Mouse (Mus musculus) MEL (cell line): ENCODE measurements around the gene Zfand6. TPM values are rescaled to one million over a fixed set of nuclear protein-coding genes. Genes with fewer than 3 reads are reported as not detected.

Source experiments
- DNase-seq: peaks from one replicate; pipeline ENCODE4 v3.0.0; 2011; ENCODE audit warnings: low read depth, low spot score
- H3K27ac ChIP-seq: 2 replicates; pipeline ENCODE4 v1.5.1; 2012; ENCODE audit warnings: low read depth, mild to moderate bottlenecking, control low read depth, low read length, moderate library complexity; ENCODE audit not compliant: control insufficient read depth
- H3K27me3 ChIP-seq, 2 experiments: fragments of 150-350 bp in 1 of 2; sonication (generic) in 1 of 2; 2 replicates each; pipeline ENCODE4 v1.6.1; 2012; ENCODE audit warnings: low read length in 2 of 2, mild to moderate bottlenecking in 2 of 2, improper control_type of control experiment in 1 of 2, moderate library complexity in 1 of 2; ENCODE audit not compliant: insufficient read depth in 2 of 2, control insufficient read depth in 1 of 2
- H3K36me3 ChIP-seq, 2 experiments: 2 replicates each; pipeline ENCODE4 v1.6.1; 2012 to 2014; ENCODE audit warnings: low read length in 2 of 2, improper control_type of control experiment in 1 of 2, inconsistent platforms in 1 of 2, mild to moderate bottlenecking in 1 of 2; ENCODE audit not compliant: insufficient read depth in 2 of 2, control insufficient read depth in 1 of 2
- H3K4me1 ChIP-seq, 2 experiments: fragments of 150-350 bp in 1 of 2; sonication (generic) in 1 of 2; 2 replicates each; pipeline ENCODE4 v1.6.1; 2012; ENCODE audit warnings: low read length in 2 of 2, improper control_type of control experiment in 1 of 2, mild to moderate bottlenecking in 1 of 2; ENCODE audit not compliant: insufficient read depth in 2 of 2, control insufficient read depth in 1 of 2
- H3K4me3 ChIP-seq, 2 experiments: fragments of 150-350 bp in 1 of 2; sonication (generic) in 1 of 2; 2 replicates each; pipeline ENCODE4 v1.5.1; 2012; ENCODE audit warnings: low read depth in 2 of 2, low read length in 2 of 2, mild to moderate bottlenecking in 2 of 2, moderate library complexity in 2 of 2, control low read depth in 1 of 2, improper control_type of control experiment in 1 of 2; ENCODE audit not compliant: control insufficient read depth in 1 of 2, insufficient read depth in 1 of 2
- H3K79me2 ChIP-seq: 2 replicates; pipeline ENCODE4 v1.6.1; 2012; ENCODE audit warnings: mild to moderate bottlenecking, low read length, moderate library complexity; ENCODE audit not compliant: control insufficient read depth, poor library complexity, insufficient read depth
- H3K9ac ChIP-seq: 2 replicates; pipeline ENCODE4 v1.6.1; 2012; ENCODE audit warnings: low read depth, mild to moderate bottlenecking, control low read depth, low read length, moderate library complexity; ENCODE audit not compliant: control insufficient read depth, poor library complexity, severe bottlenecking
- H3K9me3 ChIP-seq: fragments of 150-350 bp; sonication (generic); replicated peaks from 2 replicates; pipeline ENCODE4 v1.6.1; 2012; ENCODE audit warnings: mild to moderate bottlenecking, low read length, improper control_type of control experiment, moderate library complexity; ENCODE audit not compliant: insufficient read depth
- BHLHE40 ChIP-seq: IDR thresholded peaks from 2 replicates; pipeline ENCODE4 v1.6.1; 2012; ENCODE audit warnings: low read depth, mild to moderate bottlenecking, inconsistent platforms, low read length, improper control_type of control experiment, borderline replicate concordance
- CHD1 ChIP-seq: IDR thresholded peaks from 2 replicates; pipeline ENCODE4 v1.6.1; 2012; ENCODE audit warnings: low read depth, mild to moderate bottlenecking, inconsistent platforms, low read length, improper control_type of control experiment
- CHD2 ChIP-seq: IDR thresholded peaks from 2 replicates; pipeline ENCODE4 v1.6.1; 2011; ENCODE audit warnings: low read length, improper control_type of control experiment
- CTCF ChIP-seq, 3 experiments: IDR thresholded peaks in 2 of 3; conservative IDR thresholded peaks in 1 of 3; 2 replicates each; pipeline ENCODE4 v1.5.1; 2011 to 2012; ENCODE audit warnings: low read length in 3 of 3, low read depth in 2 of 3, mild to moderate bottlenecking in 2 of 3, improper control_type of control experiment in 1 of 3, inconsistent platforms in 1 of 3, mixed read lengths in 1 of 3, moderate library complexity in 1 of 3; ENCODE audit not compliant: control insufficient read depth in 1 of 3, insufficient read depth in 1 of 3, poor library complexity in 1 of 3, severe bottlenecking in 1 of 3
- ELF1 ChIP-seq: IDR thresholded peaks from 2 replicates; pipeline ENCODE4 v1.6.1; 2014; ENCODE audit warnings: low read depth, mild to moderate bottlenecking, inconsistent platforms, low read length, improper control_type of control experiment, moderate library complexity
- GABPA ChIP-seq: IDR thresholded peaks from 2 replicates; pipeline ENCODE4 v1.6.1; 2012; ENCODE audit warnings: low read depth, mild to moderate bottlenecking, inconsistent platforms, low read length, improper control_type of control experiment, moderate library complexity
- GATA1 ChIP-seq: IDR thresholded peaks from 2 replicates; pipeline ENCODE4 v1.6.1; 2011; ENCODE audit warnings: low read depth, low read length, improper control_type of control experiment
- JUND ChIP-seq: IDR thresholded peaks from 2 replicates; pipeline ENCODE4 v1.6.1; 2011; ENCODE audit warnings: low read depth, mild to moderate bottlenecking, improper control_type of control experiment, low read length
- KAT2A ChIP-seq: conservative IDR thresholded peaks from 2 replicates; pipeline ENCODE4 v1.6.1; 2012; ENCODE audit warnings: low read depth, low read length, improper control_type of control experiment, inconsistent platforms
- MAFK ChIP-seq: IDR thresholded peaks from 2 replicates; pipeline ENCODE4 v1.6.1; 2011; ENCODE audit warnings: low read depth, mild to moderate bottlenecking, low read length, improper control_type of control experiment, borderline replicate concordance
- MAZ ChIP-seq: IDR thresholded peaks from 2 replicates; pipeline ENCODE4 v1.6.1; 2012; ENCODE audit warnings: low read depth, mild to moderate bottlenecking, inconsistent platforms, low read length, improper control_type of control experiment
- MEF2A ChIP-seq: IDR thresholded peaks from 2 replicates; pipeline ENCODE4 v1.6.1; 2014; ENCODE audit warnings: low read depth, mild to moderate bottlenecking, inconsistent platforms, low read length, improper control_type of control experiment; ENCODE audit not compliant: poor library complexity, insufficient replicate concordance, severe bottlenecking; ENCODE audit errors: extremely low read depth
- MYB ChIP-seq: IDR thresholded peaks from 2 replicates; pipeline ENCODE4 v1.6.1; 2011; ENCODE audit warnings: mild to moderate bottlenecking, low read depth, low read length, improper control_type of control experiment
- MYC ChIP-seq: IDR thresholded peaks from 2 replicates; pipeline ENCODE4 v1.6.1; 2011; ENCODE audit warnings: low read depth, mild to moderate bottlenecking, low read length, improper control_type of control experiment, moderate library complexity
- POLR2A ChIP-seq, 2 experiments: IDR thresholded peaks; 2 replicates each; pipeline ENCODE4 v1.6.1; 2011 to 2012; ENCODE audit warnings: low read length in 2 of 2, mild to moderate bottlenecking in 2 of 2, control low read depth in 1 of 2, improper control_type of control experiment in 1 of 2, low read depth in 1 of 2, moderate library complexity in 1 of 2; ENCODE audit not compliant: control insufficient read depth in 1 of 2, insufficient read depth in 1 of 2, poor library complexity in 1 of 2
- POLR2AphosphoS5 ChIP-seq: IDR thresholded peaks from 2 replicates; pipeline ENCODE4 v1.6.1; 2012; ENCODE audit warnings: low read depth, borderline replicate concordance, mild to moderate bottlenecking, inconsistent platforms, low read length, moderate library complexity, mixed read lengths
- RAD21 ChIP-seq: IDR thresholded peaks from 2 replicates; pipeline ENCODE4 v1.6.1; 2011; ENCODE audit warnings: mild to moderate bottlenecking, low read depth, low read length, improper control_type of control experiment
- RCOR1 ChIP-seq: IDR thresholded peaks from 2 replicates; pipeline ENCODE4 v1.6.1; 2012; ENCODE audit warnings: low read depth, mild to moderate bottlenecking, inconsistent platforms, low read length, improper control_type of control experiment
- SIN3A ChIP-seq: IDR thresholded peaks from 2 replicates; pipeline ENCODE4 v1.6.1; 2012; ENCODE audit warnings: low read length, improper control_type of control experiment, inconsistent platforms
- SMC3 ChIP-seq: IDR thresholded peaks from 2 replicates; pipeline ENCODE4 v1.6.1; 2011; ENCODE audit warnings: low read depth, low read length, improper control_type of control experiment
- TAL1 ChIP-seq: IDR thresholded peaks from 2 replicates; pipeline ENCODE4 v1.6.1; 2012; ENCODE audit warnings: mild to moderate bottlenecking, inconsistent platforms, low read length, moderate library complexity, mixed read lengths
- TBP ChIP-seq: IDR thresholded peaks from 2 replicates; pipeline ENCODE4 v1.8.0; 2011; ENCODE audit warnings: low read depth, low read length, improper control_type of control experiment
- UBTF ChIP-seq: IDR thresholded peaks from 2 replicates; pipeline ENCODE4 v1.6.1; 2012; ENCODE audit warnings: low read depth, mild to moderate bottlenecking, inconsistent platforms, low read length, improper control_type of control experiment, moderate library complexity, borderline replicate concordance; ENCODE audit not compliant: insufficient read depth
- USF1 ChIP-seq: IDR thresholded peaks from 2 replicates; pipeline ENCODE4 v1.6.1; 2014; ENCODE audit warnings: low read depth, mild to moderate bottlenecking, inconsistent platforms, low read length, improper control_type of control experiment, moderate library complexity
- USF2 ChIP-seq, 2 experiments: IDR thresholded peaks; 2 replicates each; pipeline ENCODE4 v1.6.1; 2011 to 2012; ENCODE audit warnings: improper control_type of control experiment in 2 of 2, low read length in 2 of 2, borderline replicate concordance in 1 of 2, inconsistent platforms in 1 of 2, low read depth in 1 of 2, mild to moderate bottlenecking in 1 of 2; ENCODE audit not compliant: insufficient read depth in 1 of 2
- ZNF384 ChIP-seq: IDR thresholded peaks from 2 replicates; pipeline ENCODE4 v1.6.1; 2012; ENCODE audit warnings: low read depth, mild to moderate bottlenecking, inconsistent platforms, low read length, improper control_type of control experiment
- polyA plus RNA-seq, 2 experiments: library from polyadenylated mRNA; stranded (reverse) in 1 of 2; unstranded in 1 of 2; fragments of >175 nt in 1 of 2; fragments of >200 nt in 1 of 2; gene quantifications; 2 replicates each; pipeline versions ENCODE4 v1.2.1 to v1.2.4; 2012; ENCODE audit warnings: low replicate concordance in 2 of 2, low read depth in 1 of 2; ENCODE audit not compliant: insufficient read length in 2 of 2, insufficient read depth in 1 of 2, missing spikeins in 1 of 2
- total RNA-seq: library from RNA; depleted of rRNA; stranded (reverse); fragments of 300-350 nt; gene quantifications from 2 replicates; pipeline ENCODE4 v1.2.3, GENCODE M21; 2012

Gene Zfand6
- total and polyA plus RNA-seq, 3 experiments: 20.3 to 315 (median 39.9) TPM

DNA sequence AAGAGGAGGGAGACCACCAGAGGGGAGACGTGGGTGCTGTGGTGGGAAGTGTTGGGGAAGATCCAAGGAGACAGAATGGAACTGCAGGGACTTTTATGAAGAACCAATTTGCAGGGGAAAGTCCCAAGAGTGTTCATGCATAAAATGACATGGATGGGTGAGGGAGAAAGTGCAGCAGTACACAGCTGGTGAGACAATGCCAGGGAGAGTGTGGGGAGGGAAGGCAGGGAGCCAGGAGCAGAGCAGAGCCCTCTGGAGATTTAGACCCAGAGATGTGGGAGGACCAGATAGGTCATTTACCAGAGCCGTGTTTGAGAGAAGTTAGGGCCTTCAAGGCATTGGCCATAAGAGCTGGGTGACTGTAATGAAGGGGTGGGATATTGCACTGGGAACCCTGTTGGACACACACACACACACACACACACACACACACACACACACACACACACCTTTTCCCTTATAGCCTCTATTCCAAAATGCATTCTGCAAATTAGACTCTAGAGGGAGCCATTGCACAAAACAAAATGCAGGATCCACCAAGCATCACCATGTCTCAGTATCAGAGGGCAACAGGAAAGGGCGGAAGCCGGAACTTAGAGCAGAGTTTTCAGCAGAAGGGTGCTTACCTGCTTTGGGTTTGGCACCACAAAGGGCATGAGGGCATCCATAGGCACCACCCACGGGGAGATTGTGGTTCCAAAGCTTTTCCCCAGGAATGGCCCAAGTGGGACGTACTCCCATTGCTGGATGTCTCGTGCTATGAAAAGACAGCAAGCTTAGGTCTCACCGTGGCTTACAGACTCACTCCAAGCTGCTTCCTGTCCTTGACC lies 95.5 kb downstream of the Zfand6 start (continued):
- TF ChIP-seq CTCF (IDR thresholded peaks at IDR 0.05 in 2 of 3, conservative IDR thresholded peaks at IDR 0.05 in 1 of 3; ENCODE audit: control insufficient read depth in 1 of 3, insufficient read depth in 1 of 3, low read depth in 2 of 3, low read length in 3 of 3, poor library complexity in 1 of 3, severe bottlenecking in 1 of 3) (peak; percentile 46 to 89 (median 48)), CHD2 (no peak), TAL1 (no peak), UBTF (no peak), SMC3 (peak; percentile 91), MAFK (no peak), ZNF384 (no peak)

DNA sequence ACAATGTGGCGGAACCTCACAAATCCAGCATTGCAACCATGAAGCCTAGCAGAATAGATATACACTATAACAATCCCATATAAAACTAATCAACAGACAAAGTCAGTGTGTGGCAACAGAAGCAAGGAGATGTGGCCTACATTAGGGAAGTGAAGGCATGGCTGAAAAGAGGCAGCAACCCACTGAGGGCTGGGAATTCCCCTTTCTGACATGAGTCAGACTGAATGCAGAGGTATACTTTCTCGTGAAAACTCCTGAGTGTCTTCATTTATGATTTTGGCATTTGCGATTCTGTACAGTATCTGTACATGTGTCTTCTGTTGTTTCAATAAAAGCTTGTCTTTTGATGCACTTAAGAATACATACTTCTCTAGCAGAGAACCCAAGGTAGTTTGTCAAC lies 98.4 kb downstream of the Zfand6 start:
- no peaks in the 10 kb centered on the region; a peak in 1 of 4 replicates for H3K27me3 ChIP-seq
- H3K9me3 ChIP-seq: no peaks in the 10 kb centered on the region
- no peak overlapping the region for H3K9ac ChIP-seq
- peaks cover 0 to 15% of the 10 kb centered on the region in 2 experiments; a peak in 3 of 4 replicates for H3K4me1 ChIP-seq
- H3K36me3 ChIP-seq: peaks cover 0 to 7% of the 10 kb centered on the region in 2 experiments; a peak in 2 of 4 replicates
- no peak overlapping the region for H3K27ac ChIP-seq
- H3K79me2 ChIP-seq: no peaks in the 10 kb centered on the region
- DNase-seq: no peak
- no peak overlapping the region for H3K4me3 ChIP-seq
- TF ChIP-seq ELF1 (no peak), JUND (no peak), MYB (no peak), MAZ (no peak), CHD1 (no peak), GATA1 (no peak), RAD21 (no peak)

- Histone ChIP-seq H3K79me2 (no peaks in the 10 kb centered on the region), H3K4me1 (peaks cover 0 to 15% of the 10 kb centered on the region in 2 experiments; a peak in 3 of 4 replicates), H3K9ac (no peak overlapping the region), H3K36me3 (peaks cover 0 to 7% of the 10 kb centered on the region in 2 experiments; a peak in 2 of 4 replicates), H3K4me3 (no peak overlapping the region), H3K27ac (no peak overlapping the region), H3K27me3 (no peaks in the 10 kb centered on the region; a peak in 1 of 4 replicates), H3K9me3 (no peaks in the 10 kb centered on the region)
- DNase-seq: no peak
- no peak for TF ChIP-seq TBP
- no peak for TF ChIP-seq POLR2AphosphoS5
- TF ChIP-seq MEF2A: no peak
- TF ChIP-seq TAL1: no peak
- no peak for TF ChIP-seq JUND
- no peak for TF ChIP-seq USF1
- no peak for TF ChIP-seq SMC3
- no peak for TF ChIP-seq MAZ
- TF ChIP-seq KAT2A: no peak
- no peak for TF ChIP-seq GATA1
- TF ChIP-seq RCOR1: no peak
- no peak for TF ChIP-seq USF2 (IDR thresholded peaks at IDR 0.05; ENCODE audit: borderline replicate concordance in 1 of 2, insufficient read depth in 1 of 2, low read depth in 1 of 2, low read length in 2 of 2)
- TF ChIP-seq POLR2A (IDR thresholded peaks at IDR 0.05; ENCODE audit: control insufficient read depth in 1 of 2, insufficient read depth in 1 of 2, low read depth in 1 of 2, low read length in 2 of 2, poor library complexity in 1 of 2): no peak
- no peak for TF ChIP-seq SIN3A
- no peak for TF ChIP-seq GABPA
- no peak for TF ChIP-seq ELF1
- TF ChIP-seq MYC: no peak
- TF ChIP-seq BHLHE40: no peak
Measured at GRCm38 (mm10) chr7:84590622-84591021, 99.1 kb downstream of the Zfand6 start.
